Mouse (Mus musculus): ENCODE data around the gene Ulk3. TPM values are rescaled to one million over a fixed set of nuclear protein-coding genes. Genes with fewer than 3 reads are reported as not detected.
A peak's percentile ranks its signal among the peaks of the same experiment; 100 is the strongest.

Gene Ulk3
- total and polyA plus RNA-seq, 3 experiments: 3.3 to 14.3 (median 10.5) TPM

GRCm38 (mm10) chr9:57627191-57627590, 37.9 kb downstream of the Ulk3 start:
- peaks cover 60% of the 10 kb centered on the region for H3K4me1 ChIP-seq (ENCODE audit: insufficient read depth, low read depth, low read length)
- no peak overlapping the region for H3K4me3 ChIP-seq (ENCODE audit: low read depth, low read length)
- no peak for ATAC-seq (ENCODE audit: extremely low read depth, insufficient number of reproducible peaks, low FRiP score, poor library complexity, severe bottlenecking)
- TF ChIP-seq POLR2AphosphoS5 (IDR thresholded peaks at IDR 0.05; ENCODE audit: insufficient replicate concordance, low read depth, low read length) (no peak), GATA2 (IDR thresholded peaks at IDR 0.05; ENCODE audit: borderline replicate concordance, low read depth, low read length) (no peak), CTCF (IDR thresholded peaks at IDR 0.05; ENCODE audit: low read depth, low read length) (no peak), GATA1 (IDR thresholded peaks at IDR 0.05; ENCODE audit: borderline replicate concordance, low read length) (no peak), TAL1 (conservative IDR thresholded peaks at IDR 0.05; ENCODE audit: low read depth, low read length) (no peak)
- H3K36me3 ChIP-seq (replicated peaks): peaks cover 86% of the 10 kb centered on the region
- DNase-seq (ENCODE audit: low spot score): no peak
- H3K27me3 ChIP-seq (ENCODE audit: insufficient read depth, low read length): no peaks in the 10 kb centered on the region
- H3K9me3 ChIP-seq (replicated peaks): no peaks in the 10 kb centered on the region

DNA sequence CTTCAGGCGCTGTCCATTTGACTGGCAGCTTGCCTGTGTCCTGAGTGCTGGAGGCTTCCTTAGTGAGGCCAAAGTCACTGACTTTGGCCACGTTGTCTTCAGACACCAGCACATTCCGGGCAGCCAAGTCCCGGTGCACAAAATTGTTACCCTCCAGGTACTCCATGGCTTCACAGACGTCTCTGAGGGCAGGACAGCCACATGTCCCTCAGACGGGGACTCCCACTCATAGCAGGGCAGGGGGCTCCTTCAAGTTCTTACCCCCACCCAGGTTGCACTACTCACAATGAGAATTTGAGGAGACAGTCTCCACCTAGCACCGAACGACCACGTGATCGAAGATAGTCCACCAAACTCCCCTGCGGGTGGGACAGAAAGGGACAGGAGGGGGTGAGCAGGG, 38.6 kb downstream of the Ulk3 start:
- H3K4me1 ChIP-seq (ENCODE audit: insufficient read depth, low read depth, low read length): peaks cover 62% of the 10 kb centered on the region
- no peaks in the 10 kb centered on the region for H3K27me3 ChIP-seq (ENCODE audit: insufficient read depth, low read length)
- no peak for DNase-seq (ENCODE audit: low spot score)
- peaks cover 93% of the 10 kb centered on the region for H3K36me3 ChIP-seq (replicated peaks)
- no peak overlapping the region for H3K4me3 ChIP-seq (ENCODE audit: low read depth, low read length)
- no peaks in the 10 kb centered on the region for H3K9me3 ChIP-seq (replicated peaks)
- no peak for ATAC-seq (ENCODE audit: extremely low read depth, insufficient number of reproducible peaks, low FRiP score, poor library complexity, severe bottlenecking)
- TF ChIP-seq GATA2 (IDR thresholded peaks at IDR 0.05; ENCODE audit: borderline replicate concordance, low read depth, low read length) (no peak), GATA1 (IDR thresholded peaks at IDR 0.05; ENCODE audit: borderline replicate concordance, low read length) (no peak), CTCF (IDR thresholded peaks at IDR 0.05; ENCODE audit: low read depth, low read length) (no peak), TAL1 (conservative IDR thresholded peaks at IDR 0.05; ENCODE audit: low read depth, low read length) (no peak), POLR2AphosphoS5 (IDR thresholded peaks at IDR 0.05; ENCODE audit: insufficient replicate concordance, low read depth, low read length) (no peak)

- TF ChIP-seq GATA1 (IDR thresholded peaks at IDR 0.05; ENCODE audit: borderline replicate concordance, low read length): no peak
- TF ChIP-seq CTCF (IDR thresholded peaks at IDR 0.05; ENCODE audit: low read depth, low read length): no peak
- no peak for TF ChIP-seq POLR2AphosphoS5 (IDR thresholded peaks at IDR 0.05; ENCODE audit: insufficient replicate concordance, low read depth, low read length)
- TF ChIP-seq GATA2 (IDR thresholded peaks at IDR 0.05; ENCODE audit: borderline replicate concordance, low read depth, low read length): no peak
- no peak for TF ChIP-seq TAL1 (conservative IDR thresholded peaks at IDR 0.05; ENCODE audit: low read depth, low read length)
- H3K9me3 ChIP-seq (replicated peaks): no peaks in the 10 kb centered on the region
- H3K27me3 ChIP-seq (ENCODE audit: insufficient read depth, low read length): no peaks in the 10 kb centered on the region
- DNase-seq (ENCODE audit: low spot score) (no peak), ATAC-seq (ENCODE audit: extremely low read depth, insufficient number of reproducible peaks, low FRiP score, poor library complexity, severe bottlenecking) (no peak)
- peaks cover 67% of the 10 kb centered on the region for H3K4me1 ChIP-seq (ENCODE audit: insufficient read depth, low read depth, low read length)
- H3K4me3 ChIP-seq (ENCODE audit: low read depth, low read length): no peak overlapping the region
- peaks cover 100% of the 10 kb centered on the region for H3K36me3 ChIP-seq (replicated peaks)
These were observed 39.5 kb downstream of the Ulk3 start for GRCm38 (mm10) chr9:57628717-57629116.

DNA sequence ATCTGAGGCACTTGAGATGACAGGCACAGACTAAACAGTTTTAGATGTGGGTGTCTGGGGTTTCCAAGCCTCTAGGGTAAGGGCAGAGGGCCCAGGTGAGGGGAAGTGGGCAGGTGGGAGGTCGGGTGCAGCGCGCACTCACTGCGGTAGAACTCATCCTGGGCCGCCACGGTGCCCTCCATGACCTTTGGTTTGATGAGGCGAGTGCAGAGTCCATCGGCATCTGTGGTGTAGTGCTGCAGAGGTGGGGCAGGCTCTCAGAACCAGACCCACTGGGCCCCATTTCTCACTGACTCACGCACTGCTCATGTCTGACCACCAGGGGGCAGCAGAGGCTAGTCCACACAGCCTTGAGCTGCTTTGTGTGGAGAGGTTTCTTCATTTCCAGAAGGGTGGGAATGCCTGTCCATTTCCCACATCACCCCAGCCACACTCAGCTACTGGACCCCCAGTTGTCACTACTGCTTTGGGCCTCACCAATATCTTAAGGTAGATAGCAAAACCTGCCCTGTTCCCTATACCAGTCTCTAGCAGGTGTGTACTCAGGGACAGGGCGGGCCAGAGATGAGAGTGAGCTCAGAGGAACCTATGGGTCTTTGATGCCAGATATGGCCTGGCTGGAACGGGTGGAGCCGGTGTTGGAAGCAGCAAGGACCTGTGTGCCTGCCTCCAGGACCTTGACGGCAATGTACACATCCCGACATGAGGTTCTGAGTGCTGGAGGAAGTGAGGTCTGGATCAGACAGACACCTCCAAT, 40.0 kb downstream of the Ulk3 start:
- H3K9me3 ChIP-seq (replicated peaks): no peaks in the 10 kb centered on the region
- H3K27me3 ChIP-seq (ENCODE audit: insufficient read depth, low read length): no peaks in the 10 kb centered on the region
- peak; percentile 50 for DNase-seq (ENCODE audit: low spot score)
- TF ChIP-seq CTCF (IDR thresholded peaks at IDR 0.05; ENCODE audit: low read depth, low read length) (peak; percentile 96), POLR2AphosphoS5 (IDR thresholded peaks at IDR 0.05; ENCODE audit: insufficient replicate concordance, low read depth, low read length) (no peak), GATA1 (IDR thresholded peaks at IDR 0.05; ENCODE audit: borderline replicate concordance, low read length) (no peak), TAL1 (conservative IDR thresholded peaks at IDR 0.05; ENCODE audit: low read depth, low read length) (no peak), GATA2 (IDR thresholded peaks at IDR 0.05; ENCODE audit: borderline replicate concordance, low read depth, low read length) (no peak)
- ATAC-seq (ENCODE audit: extremely low read depth, insufficient number of reproducible peaks, low FRiP score, poor library complexity, severe bottlenecking): no peak
- H3K4me3 ChIP-seq (ENCODE audit: low read depth, low read length): no peak overlapping the region
- H3K4me1 ChIP-seq (ENCODE audit: insufficient read depth, low read depth, low read length): peaks cover 67% of the 10 kb centered on the region
- H3K36me3 ChIP-seq (replicated peaks): peaks cover 100% of the 10 kb centered on the region

DNA sequence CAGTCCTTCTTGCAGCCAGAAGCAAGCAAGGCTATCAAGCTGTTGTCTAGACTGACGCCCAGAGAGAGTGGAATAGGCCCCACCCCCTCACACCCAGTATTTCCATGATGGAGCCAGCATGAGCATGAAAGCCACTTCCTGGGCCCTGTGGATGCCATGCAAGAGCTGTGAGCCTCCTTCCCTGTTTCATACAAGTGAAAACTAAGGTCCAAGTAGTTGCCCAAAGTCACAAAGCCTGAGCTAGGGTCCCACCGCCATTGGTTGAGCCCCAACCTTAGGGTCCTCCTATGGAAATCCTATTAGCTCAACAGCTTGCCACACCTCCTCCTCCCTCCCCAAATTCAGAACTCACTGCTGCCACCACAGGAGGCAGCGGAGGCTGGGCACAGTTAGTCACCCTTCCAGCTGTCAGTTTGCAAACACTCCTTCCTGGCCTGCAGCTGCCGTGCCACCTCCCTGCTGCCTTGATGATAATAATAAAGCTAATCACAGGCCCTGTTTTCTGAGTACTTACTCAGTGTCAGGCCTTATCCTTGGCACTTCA, 44.3 kb downstream of the Ulk3 start:
- no peak overlapping the region for H3K4me3 ChIP-seq (ENCODE audit: low read depth, low read length)
- peak; percentile 34 for DNase-seq (ENCODE audit: low spot score)
- peaks cover 96% of the 10 kb centered on the region for H3K36me3 ChIP-seq (replicated peaks)

DNA sequence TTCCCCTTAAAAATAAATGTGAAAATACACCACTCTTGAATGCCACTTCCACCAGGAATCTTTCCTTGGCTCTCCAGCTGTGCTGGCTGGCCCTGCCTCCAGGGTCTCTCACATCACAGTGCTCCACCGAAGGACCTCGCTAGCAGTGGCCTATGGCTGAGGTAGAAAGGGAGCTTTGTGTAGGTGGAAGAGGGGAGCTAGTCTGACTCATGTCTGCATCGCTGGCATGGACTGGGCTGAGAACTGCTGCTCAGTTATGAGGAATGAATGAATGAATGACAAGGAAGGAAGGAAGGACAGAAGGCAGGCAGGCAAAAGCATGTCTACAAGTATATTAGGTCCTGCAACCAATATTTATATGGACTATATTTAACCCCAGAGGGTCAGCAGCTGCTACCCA, 48.0 kb downstream of the Ulk3 start:
- ATAC-seq (ENCODE audit: extremely low read depth, insufficient number of reproducible peaks, low FRiP score, poor library complexity, severe bottlenecking): no peak

More for the DNA sequence above, 44.3 kb downstream of the Ulk3 start:
- no peaks in the 10 kb centered on the region for H3K27me3 ChIP-seq (ENCODE audit: insufficient read depth, low read length)
- peaks cover 86% of the 10 kb centered on the region for H3K4me1 ChIP-seq (ENCODE audit: insufficient read depth, low read depth, low read length)
- H3K9me3 ChIP-seq (replicated peaks): no peaks in the 10 kb centered on the region
- ATAC-seq (ENCODE audit: extremely low read depth, insufficient number of reproducible peaks, low FRiP score, poor library complexity, severe bottlenecking): no peak
- TF ChIP-seq GATA2 (IDR thresholded peaks at IDR 0.05; ENCODE audit: borderline replicate concordance, low read depth, low read length) (no peak), POLR2AphosphoS5 (IDR thresholded peaks at IDR 0.05; ENCODE audit: insufficient replicate concordance, low read depth, low read length) (no peak), GATA1 (IDR thresholded peaks at IDR 0.05; ENCODE audit: borderline replicate concordance, low read length) (no peak), CTCF (IDR thresholded peaks at IDR 0.05; ENCODE audit: low read depth, low read length) (no peak), TAL1 (conservative IDR thresholded peaks at IDR 0.05; ENCODE audit: low read depth, low read length) (no peak)

More for the DNA sequence above, 48.0 kb downstream of the Ulk3 start:
- no peak for DNase-seq (ENCODE audit: low spot score)
- H3K27me3 ChIP-seq (ENCODE audit: insufficient read depth, low read length): no peaks in the 10 kb centered on the region
- TF ChIP-seq GATA1 (IDR thresholded peaks at IDR 0.05; ENCODE audit: borderline replicate concordance, low read length) (no peak), POLR2AphosphoS5 (IDR thresholded peaks at IDR 0.05; ENCODE audit: insufficient replicate concordance, low read depth, low read length) (no peak), CTCF (IDR thresholded peaks at IDR 0.05; ENCODE audit: low read depth, low read length) (no peak), TAL1 (conservative IDR thresholded peaks at IDR 0.05; ENCODE audit: low read depth, low read length) (no peak), GATA2 (IDR thresholded peaks at IDR 0.05; ENCODE audit: borderline replicate concordance, low read depth, low read length) (no peak)
- H3K4me1 ChIP-seq (ENCODE audit: insufficient read depth, low read depth, low read length): peaks cover 89% of the 10 kb centered on the region
- H3K36me3 ChIP-seq (replicated peaks): peaks cover 95% of the 10 kb centered on the region
- peak overlapping the region; percentile 68; the same call in 1 of the 2 replicates for H3K4me3 ChIP-seq (ENCODE audit: low read depth, low read length)
- no peaks in the 10 kb centered on the region for H3K9me3 ChIP-seq (replicated peaks)

Data from G1E (cell line).